Mouse (Mus musculus): Measurements from ENCODE around the gene Krtap7-1.

The Krtap7-1 gene

DNA sequence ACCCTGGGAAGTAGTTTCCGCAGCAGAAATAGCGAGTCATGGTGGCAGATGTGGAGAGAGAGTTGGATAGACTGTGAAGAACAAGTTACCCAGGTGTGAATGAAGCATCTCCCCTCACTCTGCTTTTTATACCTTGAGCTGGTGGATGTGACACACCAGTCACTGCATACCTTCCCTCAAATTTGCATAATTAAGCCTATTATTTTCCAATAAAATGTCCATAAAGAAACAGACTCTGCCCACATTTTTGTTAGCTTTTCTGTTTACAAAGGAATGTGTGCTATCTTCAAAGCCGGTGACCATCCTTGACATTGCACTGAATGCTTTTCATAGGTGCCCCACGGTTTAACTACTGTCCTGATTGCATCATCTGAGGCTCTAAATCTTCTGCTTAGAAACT, at the start of gene Krtap7-1:
Krtap7-1 (minus strand) TSS at position 101 of the 400 bp plus-strand sequence.
- WGBS = 93% methylated on average over 4 of the region's 4 CpGs

DNA sequence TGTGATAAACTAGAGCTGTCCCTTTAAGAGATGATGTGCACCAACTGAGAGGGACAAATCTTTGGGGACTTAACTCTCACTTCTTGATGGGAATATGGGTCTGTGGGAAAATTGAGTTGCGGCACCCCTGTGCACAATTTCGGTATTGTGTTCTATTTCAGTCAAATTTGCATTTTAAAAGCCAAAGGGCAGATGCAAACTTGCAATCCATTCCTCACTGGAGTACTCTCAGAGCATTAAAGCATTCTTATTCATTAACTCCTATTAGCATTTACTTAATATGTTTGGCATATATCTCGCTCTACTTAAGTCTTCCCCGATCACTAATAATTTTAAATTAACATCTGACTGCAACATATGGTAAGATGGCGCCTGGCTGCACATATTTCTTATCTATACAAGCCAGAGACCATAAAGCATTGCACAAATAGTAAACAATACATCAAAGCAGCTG, 29.9 kb upstream of the Krtap7-1 start:
- WGBS = 54% methylated on average over 5 of the region's 5 CpGs

DNA sequence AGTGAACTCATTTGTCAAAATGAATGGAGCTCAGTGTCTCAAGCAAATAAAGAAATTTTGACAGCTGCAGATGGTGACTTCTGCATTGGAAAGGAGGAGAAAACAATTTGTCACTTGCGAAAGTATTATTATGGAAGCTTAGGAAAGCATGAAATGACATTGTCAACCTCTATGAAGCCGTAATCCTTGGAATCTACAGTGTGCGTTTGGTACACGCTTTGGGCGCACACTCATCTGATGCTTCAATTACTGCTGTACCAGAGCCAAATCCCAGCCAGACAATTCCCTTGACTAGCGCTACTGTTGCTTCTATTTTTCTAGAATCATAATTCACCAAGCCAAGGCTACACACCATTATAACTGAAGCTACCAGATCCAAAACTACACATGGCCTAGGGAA, 29.2 kb upstream of the Krtap7-1 start:
- 64% methylated on average over 6 of the region's 6 CpGs for WGBS

DNA sequence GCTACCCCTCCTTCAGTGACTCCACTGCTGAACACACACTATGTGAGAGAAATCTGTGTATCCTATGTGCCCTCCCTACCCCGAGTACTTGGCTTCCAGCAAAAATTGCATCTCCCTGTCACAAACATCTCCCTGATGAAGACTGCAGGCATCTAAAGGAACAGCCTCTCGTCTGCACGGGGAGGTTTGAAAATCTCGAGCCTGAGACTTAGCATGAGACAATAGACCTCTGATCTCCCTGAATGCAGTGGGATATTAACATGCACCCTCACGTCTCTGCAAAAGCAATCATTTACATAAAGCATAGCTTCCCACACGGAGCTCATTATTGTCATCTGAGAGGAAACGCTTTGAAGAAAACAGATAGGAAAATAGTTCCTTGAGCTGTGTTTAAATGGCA, 22.4 kb upstream of the Krtap7-1 start:
- WGBS = 38% methylated on average over 7 of the region's 7 CpGs

DNA sequence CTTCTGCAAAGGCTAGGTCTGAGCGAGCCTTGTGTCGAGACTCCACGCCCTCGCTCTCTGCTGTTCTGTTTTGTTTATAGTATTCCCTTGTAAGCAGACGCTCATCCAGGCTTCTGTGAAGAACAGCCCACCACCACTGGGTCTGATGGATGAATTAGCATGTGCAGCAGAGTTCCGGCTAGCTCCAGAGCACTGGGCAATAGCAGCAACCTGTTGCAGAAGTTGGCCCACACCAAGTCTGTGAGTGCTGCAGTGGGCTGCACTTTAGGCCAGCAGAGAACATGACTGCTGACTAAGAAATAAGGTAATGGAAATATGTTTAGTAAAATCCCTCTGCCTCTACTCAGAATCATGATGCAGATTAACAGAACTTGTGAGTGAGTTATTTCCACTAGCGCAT, 21.7 kb upstream of the Krtap7-1 start:
- WGBS = 63% methylated on average over 7 of the region's 7 CpGs

DNA sequence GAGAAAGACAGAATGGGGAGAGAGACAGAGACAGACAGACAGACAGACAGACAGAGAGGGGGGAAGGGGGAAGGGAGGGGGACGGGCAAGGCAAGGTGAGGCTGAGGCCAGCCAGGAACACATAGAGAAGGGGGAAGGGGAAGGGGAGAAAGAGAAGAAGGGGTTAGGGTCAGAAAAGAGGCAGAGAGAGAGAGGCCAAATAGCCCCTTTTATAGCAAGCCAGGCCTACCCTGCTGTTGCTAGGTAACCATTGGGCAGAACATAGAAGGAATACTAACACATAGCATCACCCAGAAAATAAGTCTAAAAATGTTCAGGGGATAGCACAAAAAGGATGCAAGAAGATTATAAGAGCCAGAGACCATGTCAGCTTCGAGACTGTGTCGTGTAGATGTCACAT, 20.3 kb upstream of the Krtap7-1 start:
- 32% methylated on average over 3 of the region's 3 CpGs for WGBS

DNA sequence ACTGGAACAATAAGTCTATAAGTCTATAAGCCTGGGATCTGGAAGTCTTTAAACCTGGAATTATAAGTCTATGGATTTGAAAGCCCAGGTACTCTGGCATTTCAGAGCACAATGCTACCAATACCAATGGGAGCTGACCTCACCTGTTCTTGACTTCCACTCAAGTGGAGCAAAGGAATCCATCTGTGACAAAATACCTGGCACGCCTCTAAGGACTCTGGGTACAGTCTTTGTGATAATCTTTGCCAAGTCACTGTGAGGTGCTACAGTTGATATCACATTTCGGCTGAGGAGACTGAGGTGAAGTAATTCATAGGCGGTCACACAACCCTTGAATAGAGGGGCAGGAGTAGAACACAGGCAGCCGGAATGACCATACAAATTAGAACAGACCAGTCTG, 12.9 kb upstream of the Krtap7-1 start:
- WGBS = 90% methylated on average over 4 of the region's 4 CpGs

DNA sequence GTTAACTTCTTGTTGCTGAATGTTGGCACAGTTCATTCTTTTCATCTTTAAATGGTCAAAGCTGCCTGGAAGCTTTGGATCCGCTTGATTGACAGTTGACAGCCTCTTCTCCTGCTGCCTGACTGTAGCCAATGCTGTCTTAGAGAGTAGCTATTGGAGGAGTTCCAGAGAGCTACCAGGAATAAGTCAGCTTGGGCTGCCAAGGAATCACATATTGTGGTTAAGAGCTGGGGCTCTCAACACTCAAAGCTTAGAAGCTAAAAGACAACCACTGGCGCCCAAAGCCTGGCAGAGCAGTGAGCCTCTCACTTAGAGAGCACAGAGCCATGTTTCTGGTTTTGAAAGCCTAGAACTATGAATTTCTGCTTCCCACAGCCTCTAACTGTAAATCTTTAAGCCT, 12.4 kb upstream of the Krtap7-1 start:
- 58% methylated on average over 2 of the region's 2 CpGs for WGBS

DNA sequence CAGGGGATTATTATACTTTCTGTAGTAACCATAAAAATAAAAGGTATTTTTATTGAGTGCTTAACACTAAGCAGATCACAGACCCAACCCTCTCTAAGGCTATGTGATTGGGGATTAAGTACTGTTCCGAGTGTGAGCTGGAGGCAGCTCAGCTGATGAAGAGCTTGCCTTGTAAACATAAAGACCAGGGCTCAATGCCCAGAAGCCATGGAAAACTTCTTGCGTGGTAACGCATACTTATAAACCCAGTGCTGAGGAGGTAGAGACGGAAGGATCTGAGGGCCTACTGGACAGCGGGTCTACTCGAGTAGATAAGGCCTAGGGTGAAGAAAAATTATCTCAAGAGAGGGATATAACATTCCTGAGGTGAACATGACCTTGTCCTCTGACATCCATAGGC, 12.0 kb upstream of the Krtap7-1 start:
- 71% methylated on average over 6 of the region's 6 CpGs for WGBS

DNA sequence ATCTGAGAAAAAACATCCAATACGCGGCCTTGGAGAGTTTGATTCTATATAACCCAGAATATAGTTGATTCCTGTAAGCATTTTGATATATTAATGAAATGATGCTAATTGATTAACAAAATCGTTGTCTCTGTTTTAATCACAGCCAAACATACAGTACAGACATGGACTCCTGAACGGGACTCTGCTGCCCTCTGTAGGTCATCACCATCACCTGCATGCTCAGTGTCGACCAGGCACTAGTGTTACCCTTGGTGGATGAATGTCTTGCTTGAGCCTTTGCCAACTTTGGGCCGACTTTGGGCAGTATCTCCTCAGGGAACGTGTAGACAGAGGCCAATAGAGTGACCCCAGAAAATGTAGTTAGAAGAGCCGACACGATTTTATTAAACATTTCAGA, 9.5 kb upstream of the Krtap7-1 start:
- WGBS = 52% methylated on average over 9 of the region's 9 CpGs

DNA sequence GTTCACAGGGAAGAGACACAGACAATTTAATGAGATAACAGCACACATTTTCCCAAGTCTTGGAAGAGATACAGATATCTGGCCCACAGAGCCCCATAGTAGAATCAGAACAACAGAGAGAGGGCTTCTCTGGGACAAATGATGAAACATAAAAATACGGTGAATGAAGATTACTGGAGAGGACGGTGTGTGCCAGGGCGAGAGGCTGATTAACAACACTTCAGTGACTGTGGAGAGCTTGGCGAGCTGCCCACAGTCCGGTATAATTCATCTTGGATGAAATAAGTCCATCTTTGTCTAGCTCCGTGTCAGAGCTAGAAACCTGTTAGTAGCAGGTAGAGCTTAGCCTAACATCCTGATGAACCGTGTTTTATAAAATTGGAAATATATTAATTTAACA, 5.3 kb upstream of the Krtap7-1 start:
- 49% methylated on average over 7 of the region's 7 CpGs for WGBS

DNA sequence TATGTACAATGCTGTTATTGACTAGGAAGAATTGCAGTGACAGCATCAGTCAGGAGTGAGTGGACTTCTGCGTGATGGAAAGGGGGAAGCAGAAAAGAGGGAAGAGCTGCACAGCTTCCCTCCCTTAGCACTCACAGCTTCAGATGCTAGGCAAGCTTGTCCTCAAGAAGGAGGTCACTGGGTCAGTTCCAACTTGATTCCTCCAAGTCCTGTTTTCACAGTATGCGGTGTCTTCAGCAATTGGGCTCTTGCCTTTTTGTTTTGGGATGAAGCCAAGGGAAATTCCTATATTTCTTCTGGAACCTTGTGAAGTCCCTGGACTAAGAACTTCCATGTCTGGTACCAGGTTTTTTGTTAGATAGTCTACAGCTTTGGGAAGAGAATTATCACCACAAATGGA, 4.6 kb downstream of the Krtap7-1 start:
- 70% methylated on average over 2 of the region's 2 CpGs for WGBS

DNA sequence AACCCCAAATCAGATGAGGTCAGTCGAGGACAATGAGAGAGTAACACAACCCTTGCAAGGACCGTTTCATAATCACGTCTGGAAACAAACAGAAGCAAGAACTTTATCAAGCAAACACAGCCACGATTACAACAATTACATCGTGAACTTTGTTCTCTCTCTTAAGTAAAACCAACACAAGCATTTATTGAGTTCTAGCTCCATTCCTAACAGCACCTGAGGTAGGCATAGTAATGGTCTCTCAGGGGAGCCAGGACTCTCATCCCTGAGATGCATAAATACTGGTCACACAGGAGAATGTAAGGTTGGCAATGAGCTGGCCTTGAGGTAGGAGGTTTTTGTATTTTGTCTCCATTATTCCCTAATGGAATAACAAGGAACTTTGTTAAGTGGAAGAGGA, 6.3 kb downstream of the Krtap7-1 start:
- 86% methylated on average over 5 of the region's 5 CpGs for WGBS

DNA sequence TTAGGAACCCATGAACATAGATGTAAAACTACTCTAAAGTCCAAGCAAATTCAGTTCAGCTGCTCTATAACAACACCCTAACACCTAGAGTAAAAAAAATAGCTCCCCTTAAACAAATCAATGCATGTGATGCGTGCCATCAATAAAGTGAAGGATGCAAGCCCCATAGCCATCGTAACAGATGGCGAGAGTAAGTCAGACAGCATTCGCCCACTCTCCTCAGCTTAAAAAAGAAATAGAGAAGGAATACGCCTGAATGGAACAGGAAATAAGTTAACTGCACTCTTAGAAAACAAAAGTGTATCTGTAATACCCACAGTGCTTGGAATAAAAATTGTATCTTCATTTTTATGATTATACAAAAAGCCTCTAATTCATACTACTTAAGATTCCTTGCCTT, 11.1 kb downstream of the Krtap7-1 start:
- WGBS = 57% methylated on average over 5 of the region's 5 CpGs

DNA sequence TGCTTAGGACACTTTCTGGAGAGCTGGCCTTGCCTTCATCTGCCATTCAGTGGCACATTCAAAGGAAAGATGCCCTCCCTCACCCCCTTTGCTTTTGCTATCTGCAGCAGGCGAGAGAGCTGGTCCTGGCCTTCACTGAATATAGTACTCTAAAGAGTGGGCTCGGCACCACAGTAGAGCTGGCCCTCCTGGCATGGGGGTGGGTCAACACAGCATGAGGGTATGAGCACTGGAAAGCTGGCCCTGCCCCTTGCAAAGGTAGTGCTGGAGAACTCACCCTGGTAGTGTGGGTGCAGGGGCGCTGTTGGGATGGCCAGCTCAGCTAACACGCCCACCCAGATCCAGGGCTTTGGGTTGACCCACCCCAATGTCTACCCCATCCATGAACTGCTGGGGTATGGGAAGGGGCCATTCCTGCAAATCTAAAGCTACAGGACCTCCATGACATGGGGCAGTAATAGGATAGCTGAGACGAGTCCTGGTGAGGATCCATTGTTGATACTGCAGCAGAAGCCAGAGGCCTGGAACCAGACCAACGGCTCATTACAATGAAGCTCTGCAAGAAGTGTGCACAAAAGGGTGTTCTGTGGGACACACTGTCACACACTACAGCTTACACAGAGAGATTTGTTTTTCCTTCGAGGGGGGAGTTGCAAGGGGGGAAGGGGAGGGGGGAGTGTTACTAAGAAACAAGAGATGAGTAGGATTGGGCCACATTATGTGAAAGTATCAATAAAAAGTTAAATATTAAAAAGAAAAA, 12.5 kb downstream of the Krtap7-1 start:
- WGBS = 71% methylated on average over 7 of the region's 7 CpGs

DNA sequence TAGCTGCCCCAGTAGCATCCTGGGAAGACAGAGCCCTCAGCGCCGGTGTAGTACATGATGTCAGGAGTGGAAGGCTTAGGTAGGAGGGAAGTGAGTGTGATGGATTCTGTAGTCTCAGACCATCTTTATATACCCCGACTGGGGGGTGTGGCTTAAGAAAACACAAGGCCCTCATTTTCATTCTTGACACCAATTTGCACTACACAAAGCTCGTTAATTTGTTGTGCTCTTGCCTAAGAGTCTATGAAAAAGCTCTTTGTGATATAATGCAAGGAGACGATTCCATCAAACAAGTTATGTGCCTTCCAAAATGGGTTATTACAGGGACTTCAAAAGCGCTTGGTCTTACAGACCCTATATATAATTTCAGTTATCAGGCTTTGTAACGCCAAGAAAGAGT, 20.3 kb downstream of the Krtap7-1 start, which contains the start of gene Krtap8-1:
Krtap8-1 (minus strand) TSS at position 101 of the 400 bp plus-strand sequence.
- WGBS = 74% methylated on average over 7 of the region's 7 CpGs

DNA sequence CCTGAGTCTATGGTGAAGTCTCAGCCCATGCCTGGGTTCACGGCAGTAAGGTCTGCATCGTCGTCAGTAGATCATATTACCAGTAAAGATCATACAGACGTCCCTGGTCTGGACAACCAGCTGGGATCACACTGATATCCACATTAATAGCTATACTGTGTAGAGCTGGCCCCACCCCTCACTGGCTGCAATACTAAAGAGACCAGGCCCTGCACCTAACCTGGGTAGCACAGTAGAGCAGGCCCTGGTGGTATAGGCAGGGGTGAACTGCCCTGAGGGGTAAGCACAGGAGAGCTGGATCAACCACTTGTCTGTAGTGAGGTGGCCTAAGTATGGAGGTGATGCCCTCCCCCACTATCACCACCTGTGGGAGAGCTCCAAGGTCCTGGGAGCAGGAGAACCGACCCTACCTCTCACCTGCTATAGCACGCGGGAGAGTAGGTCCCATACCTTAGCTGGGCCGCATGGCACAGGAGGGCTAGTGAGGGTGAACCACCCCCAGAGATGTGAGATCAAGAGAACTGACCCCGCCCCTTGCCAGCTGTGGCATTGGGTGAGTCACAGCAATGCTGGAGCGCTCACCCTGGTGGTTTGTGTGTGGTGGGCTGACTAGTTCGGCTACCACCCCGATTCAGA, 30.3 kb downstream of the Krtap7-1 start:
- 94% methylated on average over 12 of the region's 12 CpGs for WGBS

DNA sequence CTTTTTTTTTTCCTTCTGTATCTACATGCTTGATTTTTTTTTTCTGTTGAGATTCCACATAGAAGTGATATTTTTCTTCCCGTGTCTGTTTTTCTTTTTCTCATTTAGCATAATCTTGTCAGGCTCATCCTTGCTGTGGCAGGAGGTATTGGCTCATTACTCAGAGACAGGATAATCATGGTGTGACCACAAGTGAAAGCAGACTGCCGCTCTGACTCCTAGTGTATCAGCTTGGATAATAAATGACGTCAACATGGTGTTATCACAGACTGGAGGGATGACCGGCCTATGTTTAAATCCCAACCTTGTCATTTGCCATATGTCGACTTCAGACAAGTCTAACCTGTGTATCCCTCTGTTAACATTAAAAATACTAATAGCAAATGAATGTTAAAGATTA, 46.9 kb downstream of the Krtap7-1 start:
- 84% methylated on average over 5 of the region's 5 CpGs for WGBS
